Mouse (Mus musculus) forebrain, embryonic 10.5 days (tissue): ENCODE results near the gene Tas2r140. TPM values are rescaled to one million over a fixed set of nuclear protein-coding genes. Genes with fewer than 3 reads are reported as not detected.

ENCODE experiments used
- DNase-seq: peaks from one replicate; pipeline ENCODE4 v3.0.0-alpha.2; 2017; ENCODE audit warnings: low spot score; ENCODE audit errors: extremely low spot score
- H3K27ac ChIP-seq: fragments of 300-500 bp; sonication (generic); 2 replicates; pipeline ENCODE4 v1.5.1; 2016; ENCODE audit warnings: mild to moderate bottlenecking
- H3K27me3 ChIP-seq: fragments of 300-500 bp; sonication (generic); 2 replicates; pipeline ENCODE4 v1.6.1; 2016; ENCODE audit warnings: mild to moderate bottlenecking; ENCODE audit not compliant: poor library complexity, severe bottlenecking
- H3K36me3 ChIP-seq: fragments of 300-500 bp; sonication (generic); replicated peaks from 2 replicates; pipeline ENCODE4 v1.6.1; 2016; ENCODE audit warnings: mild to moderate bottlenecking, moderate library complexity
- H3K4me1 ChIP-seq: fragments of 300-500 bp; sonication (generic); 2 replicates; pipeline ENCODE4 v1.6.1; 2016
- H3K4me3 ChIP-seq: fragments of 300-500 bp; sonication (generic); 2 replicates; pipeline ENCODE4 v1.5.1; 2016; ENCODE audit warnings: mild to moderate bottlenecking, moderate library complexity
- H3K9me3 ChIP-seq: fragments of 300-500 bp; sonication (generic); 2 replicates; pipeline ENCODE4 v1.6.1; 2016; ENCODE audit warnings: mild to moderate bottlenecking, moderate library complexity
- WGBS: fragments of 180-500 bp; shearing (Covaris S2); methylation state at CpG from one replicate; pipeline ENCODE4 v1.1.7; 2016; 5-methylcytosine and 5-hydroxymethylcytosine counted together
- polyA plus RNA-seq: library from polyadenylated mRNA; unstranded; fragments of >200 nt; fragmentation: Nextera tagmentation; extraction: Ambion mirVana; gene quantifications from 2 replicates; pipeline ENCODE4 v1.2.1, GENCODE M21; 2016

Gene Tas2r140
- polyA plus RNA-seq, result not detected in 2 replicates

DNA sequence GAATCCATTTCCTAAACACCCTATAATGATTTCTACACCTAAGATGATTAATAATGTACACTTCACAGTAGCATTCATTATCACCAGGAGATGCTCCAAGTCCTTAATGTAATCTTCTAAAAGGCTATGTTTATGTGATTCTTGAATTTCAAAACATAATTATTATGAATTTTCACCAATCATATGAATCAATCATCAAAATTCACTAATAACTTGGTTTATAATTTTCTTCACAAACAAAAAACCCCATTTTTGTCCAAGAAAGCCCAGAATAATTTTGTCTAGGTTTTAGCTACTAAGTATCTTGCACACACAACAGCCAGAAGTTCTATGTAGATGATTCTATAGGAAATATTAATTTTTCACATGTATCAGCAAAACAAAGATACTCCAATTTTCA is at the start of gene Tas2r140:
Gene Tas2r140 (minus strand): TSS at position 101 of the 400 bp plus-strand sequence.
- Histone ChIP-seq H3K36me3 (no peaks in the 10 kb centered on the region), H3K9me3 (no peaks in the 10 kb centered on the region)
- no peak for DNase-seq

DNA sequence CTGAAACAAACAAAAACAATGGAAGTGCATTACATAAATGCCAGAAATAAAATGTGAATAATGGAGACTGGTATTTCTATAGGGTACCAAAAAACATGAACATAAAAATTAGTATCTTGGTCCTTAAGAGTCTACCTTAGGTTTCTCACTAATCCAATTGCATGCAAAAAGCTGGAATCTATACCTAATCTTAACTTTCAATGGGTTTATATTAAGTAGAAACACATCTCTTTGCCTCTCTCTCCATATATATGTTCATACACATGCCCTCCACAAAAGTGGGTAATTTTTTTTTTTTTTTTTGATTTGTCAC is 48.9 kb upstream of the Tas2r140 start, which contains the start of gene Smim10l1:
Gene Smim10l1 (plus strand): TSS at position 301 of the 313 bp plus-strand sequence.
- DNase-seq, result no peak
- Histone ChIP-seq H3K4me3 (peak within 1 kb of the TSS; percentile 85), H3K27ac (peak within 1 kb of the TSS; percentile 99), H3K36me3 (peaks cover 17% of the 10 kb centered on the region), H3K4me1 (peaks cover 5% of the 10 kb centered on the region; the same call in 1 of the 2 replicates), H3K9me3 (no peaks in the 10 kb centered on the region), H3K27me3 (no peaks in the 10 kb centered on the region)

More for the DNA sequence above, at the start of gene Tas2r140:
- Histone ChIP-seq H3K27ac (no peak within 1 kb of the TSS), H3K4me3 (no peak within 1 kb of the TSS), H3K27me3 (no peaks in the 10 kb centered on the region), H3K4me1 (no peaks in the 10 kb centered on the region)

DNA sequence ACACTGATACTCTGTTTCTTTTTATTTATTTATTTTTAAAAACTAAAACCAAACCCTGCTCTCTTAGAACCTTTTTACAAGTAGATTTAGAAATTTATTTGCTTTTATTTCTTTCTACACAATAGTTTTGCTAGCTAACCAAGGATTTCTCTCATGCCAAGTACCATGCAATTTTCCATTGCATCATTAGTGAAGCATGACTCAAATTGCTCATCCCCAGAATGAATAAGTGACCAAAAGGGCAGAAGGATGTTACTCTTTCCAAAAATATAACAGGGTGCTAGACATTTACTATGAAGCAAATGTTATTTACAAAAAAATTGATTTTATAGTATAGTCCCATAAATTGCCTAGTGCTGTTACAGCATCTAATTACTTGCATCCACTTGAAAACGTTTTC is 46.8 kb upstream of the Tas2r140 start:
- Histone ChIP-seq H3K36me3 (peaks cover under 1% of the 10 kb centered on the region; the same call in 1 of the 2 replicates), H3K4me1 (peaks cover 5% of the 10 kb centered on the region; the same call in 1 of the 2 replicates), H3K4me3 (no peak overlapping the region), H3K27me3 (no peaks in the 10 kb centered on the region), H3K27ac (no peak overlapping the region), H3K9me3 (no peaks in the 10 kb centered on the region)
- 67% methylated on average over 1 of the region's 1 CpGs for WGBS
- DNase-seq, result no peak

DNA sequence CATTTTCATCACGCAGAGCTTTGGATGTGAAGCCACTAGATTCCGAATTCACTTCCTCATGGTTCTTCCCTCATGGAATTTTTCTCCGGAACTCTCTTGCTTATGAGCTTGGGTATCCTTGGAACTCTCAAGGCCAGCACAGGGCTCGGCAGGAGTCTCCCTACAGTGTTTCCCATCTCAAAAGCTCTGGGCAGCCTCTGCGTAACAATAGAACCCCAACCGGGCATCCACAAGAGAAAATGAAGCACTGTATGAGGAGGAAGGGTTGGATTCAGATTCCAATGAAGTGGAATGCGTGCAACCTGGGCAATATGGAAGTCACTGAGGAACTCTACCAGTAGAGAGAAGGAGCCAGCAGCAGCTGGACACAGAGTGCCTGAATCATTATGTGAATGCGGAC is 36.6 kb upstream of the Tas2r140 start:
- Histone ChIP-seq H3K27me3 (no peaks in the 10 kb centered on the region), H3K4me1 (no peaks in the 10 kb centered on the region), H3K9me3 (no peaks in the 10 kb centered on the region), H3K27ac (no peak overlapping the region), H3K4me3 (no peak overlapping the region), H3K36me3 (no peaks in the 10 kb centered on the region)
- WGBS, result 72% methylated on average over 8 of the region's 8 CpGs
- DNase-seq, result no peak

DNA sequence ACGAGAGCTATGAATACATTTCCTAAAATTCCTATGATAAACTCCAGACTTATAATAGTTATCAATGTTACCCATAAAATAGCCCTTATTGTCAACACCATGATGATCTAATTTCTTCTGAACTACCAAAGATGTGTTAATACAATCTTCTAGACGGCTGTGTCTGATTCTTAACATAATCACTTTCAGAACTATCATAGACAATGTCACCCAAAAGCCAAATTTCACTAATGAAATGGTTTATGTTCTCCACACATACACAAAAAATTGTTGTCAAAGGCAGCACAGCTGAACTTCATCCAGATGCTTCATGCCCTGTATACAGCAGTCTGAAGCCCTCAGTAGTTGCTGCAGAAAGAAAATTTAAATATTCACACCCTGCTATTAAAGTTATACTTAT is 18.6 kb downstream of the Tas2r140 start, which contains the start of gene Tas2r103:
Gene Tas2r103 (minus strand): TSS at position 101 of the 400 bp plus-strand sequence.
- H3K27ac ChIP-seq, result no peak within 1 kb of the TSS
- H3K4me3 ChIP-seq, result no peak within 1 kb of the TSS
- no peaks in the 10 kb centered on the region for H3K27me3 ChIP-seq
- DNase-seq, result no peak
- no peaks in the 10 kb centered on the region for H3K36me3 ChIP-seq
- no peaks in the 10 kb centered on the region for H3K9me3 ChIP-seq
- no peaks in the 10 kb centered on the region for H3K4me1 ChIP-seq
- WGBS, result 87% methylated on average over 2 of the region's 2 CpGs

Other genes with a start within 250 kb of the Tas2r140 start
- gene Tas2r123, start 208.7 kb downstream of the Tas2r140 start, polyA plus RNA-seq, result not detected in 2 replicates
- gene Tas2r116, start 200.4 kb downstream of the Tas2r140 start, polyA plus RNA-seq, result not detected in 2 replicates
- not detected in 2 replicates for gene Tas2r110, start 187.8 kb downstream of the Tas2r140 start, polyA plus RNA-seq
- gene Tas2r113, start 162.8 kb downstream of the Tas2r140 start, polyA plus RNA-seq, result not detected in 2 replicates
- not detected in 2 replicates for gene Tas2r125, start 146.2 kb downstream of the Tas2r140 start, polyA plus RNA-seq
- not detected in 2 replicates for gene Tas2r129, start 104.7 kb downstream of the Tas2r140 start, polyA plus RNA-seq
- gene Tas2r131, start 97.9 kb downstream of the Tas2r140 start, polyA plus RNA-seq, result not detected in 2 replicates
- gene Tas2r109, start 74.9 kb downstream of the Tas2r140 start, polyA plus RNA-seq, result not detected in 2 replicates
- not detected in 2 replicates for gene Tas2r103, start 18.7 kb downstream of the Tas2r140 start, polyA plus RNA-seq
- 58.9 and 62.0 TPM in 2 replicates for gene Smim10l1, start 49.1 kb upstream of the Tas2r140 start, polyA plus RNA-seq
- not detected in 2 replicates for gene 5530400C23Rik, start 236.4 kb upstream of the Tas2r140 start, polyA plus RNA-seq